Mouse (Mus musculus) thymus, adult 18-20 months (tissue): ENCODE data around the gene Dbndd2.

Experiments used
- DNase-seq, 2 experiments: peaks; one replicate each; pipeline ENCODE4 v3.0.0; 2022; ENCODE audit warnings: mixed read lengths in 2 of 2

Dbndd2 gene

GRCm38 (mm10) chr2:164542132-164542531 lies 56.2 kb downstream of the Dbndd2 start:
- DNase-seq = no peak

DNA sequence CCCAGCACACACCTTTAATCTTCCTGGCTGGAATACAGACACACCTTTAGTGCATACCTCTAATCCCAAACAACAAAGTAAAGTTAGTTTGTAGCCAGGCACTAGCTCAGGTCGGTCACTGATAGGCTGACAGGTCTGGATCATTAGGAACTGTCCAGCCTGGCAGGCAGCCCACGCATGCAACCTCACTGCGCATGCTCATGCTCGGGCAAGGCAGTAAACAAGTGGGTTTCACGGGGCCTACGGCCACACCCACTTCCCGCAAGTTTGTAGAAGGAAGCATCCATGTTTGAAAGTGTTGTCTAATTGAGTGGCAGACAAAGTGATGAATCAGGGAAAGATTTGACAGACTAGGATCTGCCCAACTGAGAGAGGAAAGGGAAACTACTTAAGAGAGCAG lies 56.7 kb downstream of the Dbndd2 start:
- DNase-seq = no peak
